Mouse (Mus musculus) thymus, postnatal 14 days (tissue): ENCODE results near the gene Crisp3.
"Not testable (repeated sequence)": the region's sequence is repeated elsewhere in the genome, so short reads cannot be mapped to it uniquely, and the experiment has no call there.

Experiments used
- DNase-seq: peaks from one replicate; pipeline ENCODE4 v3.0.0; 2021

Gene Crisp3

GRCm38 (mm10) chr17:40242135-40242534 lies at the start of gene Crisp3:
Gene Crisp3, minus strand, starts transcription at chr17:40242288.
- DNase-seq = no peak

GRCm38 (mm10) chr17:40285435-40285834 lies 43.3 kb upstream of the Crisp3 start:
- no peak for DNase-seq

- no peak for DNase-seq
These were observed 33.4 kb upstream of the Crisp3 start for GRCm38 (mm10) chr17:40275519-40275918.

- DNase-seq = no peak
These were observed 32.9 kb upstream of the Crisp3 start for GRCm38 (mm10) chr17:40274906-40275470.

GRCm38 (mm10) chr17:40252487-40252886 lies 10.4 kb upstream of the Crisp3 start:
- no peak for DNase-seq

GRCm38 (mm10) chr17:40208540-40208939 lies 33.5 kb downstream of the Crisp3 start, which contains the start of gene Pgk2:
Gene Pgk2, minus strand, starts transcription at chr17:40208640.
- DNase-seq = no peak

- DNase-seq = not testable (repeated sequence)
These were observed 40.3 kb downstream of the Crisp3 start for GRCm38 (mm10) chr17:40201803-40202202.

- DNase-seq = not testable (repeated sequence)
These were observed 51.9 kb downstream of the Crisp3 start for GRCm38 (mm10) chr17:40190192-40190591.
